Mouse (Mus musculus) layer of hippocampus, adult 6 months (tissue): ENCODE results near the gene Exoc2. TPM values are rescaled to one million over a fixed set of nuclear protein-coding genes. Genes with fewer than 3 reads are reported as not detected.

Source experiments
- long read RNA-seq, 2 experiments: library from polyadenylated mRNA; unstranded; transcript quantifications; one replicate each; pipeline ENCODE4 v2.0.0; 2019 to 2020
- polyA plus RNA-seq: library from polyadenylated mRNA; unstranded; fragments of <200 nt; fragmentation: Nextera tagmentation; gene quantifications from 2 replicates; pipeline ENCODE4 v1.2.3, GENCODE M21; 2021

The Exoc2 gene
- polyA plus RNA-seq, result 17.6 and 19.4 TPM in 2 replicates
- long read RNA-seq, experiment 1, full-length matches to known transcripts, result 19 of 52 reads
- long read RNA-seq, experiment 1, partial matches to known transcripts, result 17 of 52 reads
- long read RNA-seq, experiment 1, other reads (novel, unspliced or antisense), result 16 of 52 reads
- long read RNA-seq, experiment 2, full-length matches to known transcripts, result 108 of 167 reads
- long read RNA-seq, experiment 2, partial matches to known transcripts, result 15 of 167 reads
- long read RNA-seq, experiment 2, other reads (novel, unspliced or antisense), result 44 of 167 reads

GRCm38 (mm10) chr13:30973501-30974246 lies at the start of gene Exoc2, which contains the start of gene Gm5447:
TSS of gene Exoc2 (minus strand) at chr13:30974093.
TSS of gene Gm5447 (plus strand) at chr13:30974204.

GRCm38 (mm10) chr13:30947540-30947939 lies 26.4 kb downstream of the Exoc2 start, which contains the start of gene Hus1b:
TSS of gene Hus1b (minus strand) at chr13:30947759.

Other genes starting within 250 kb of the Exoc2 start
- gene Irf4, start 224.9 kb downstream of the Exoc2 start, polyA plus RNA-seq, result 0.05 TPM in 1 of 2 replicates, not detected in the other
- gene Hus1b, start 26.3 kb downstream of the Exoc2 start, polyA plus RNA-seq, result not detected in 2 replicates
- 0.13 TPM in 1 of 2 replicates, not detected in the other for gene Gm5447, start 111 bp upstream of the Exoc2 start, polyA plus RNA-seq